Mouse (Mus musculus) ES-Bruce4 (cell line): Measurements from ENCODE around the gene Cfap54.

Experiments
- CTCF ChIP-seq: IDR thresholded peaks from one replicate; pipeline ENCODE4 v1.8.1; 2011; ENCODE audit warnings: low read depth, low read length
- POLR2A ChIP-seq: IDR thresholded peaks from one replicate; pipeline ENCODE4 v1.8.1; 2011; ENCODE audit warnings: low read length; ENCODE audit not compliant: insufficient read depth

DNA sequence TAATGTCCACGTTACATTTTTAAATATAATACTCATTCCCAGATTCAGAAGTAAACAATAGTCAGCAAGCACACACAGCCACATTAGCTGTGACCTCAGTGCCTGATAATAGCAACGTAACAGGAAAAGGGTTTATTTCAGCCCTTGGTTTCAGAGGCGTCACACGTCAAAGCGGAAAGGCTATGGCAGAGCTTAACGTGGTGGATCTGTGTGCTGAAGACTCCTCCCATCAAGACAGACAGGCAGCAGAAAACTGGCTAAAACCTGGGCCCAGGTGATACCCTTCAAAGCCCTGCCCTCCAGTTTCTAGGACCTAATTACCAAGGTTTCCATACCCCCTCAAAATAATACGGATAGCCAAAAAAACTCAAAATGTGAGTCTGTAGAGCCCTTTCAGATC lies 16.0 kb upstream of the Cfap54 start:
- TF ChIP-seq POLR2A (no peak), CTCF (no peak)
